Mouse (Mus musculus) MEL (cell line): ENCODE results near the gene Necab3. TPM values are rescaled to one million over a fixed set of nuclear protein-coding genes. Genes with fewer than 3 reads are reported as not detected.

Source experiments
- DNase-seq: peaks from one replicate; pipeline ENCODE4 v3.0.0; 2011; ENCODE audit warnings: low read depth, low spot score
- H3K27ac ChIP-seq: 2 replicates; pipeline ENCODE4 v1.5.1; 2012; ENCODE audit warnings: low read depth, mild to moderate bottlenecking, control low read depth, low read length, moderate library complexity; ENCODE audit not compliant: control insufficient read depth
- H3K27me3 ChIP-seq, 2 experiments: fragments of 150-350 bp in 1 of 2; sonication (generic) in 1 of 2; 2 replicates each; pipeline ENCODE4 v1.6.1; 2012; ENCODE audit warnings: low read length in 2 of 2, mild to moderate bottlenecking in 2 of 2, improper control_type of control experiment in 1 of 2, moderate library complexity in 1 of 2; ENCODE audit not compliant: insufficient read depth in 2 of 2, control insufficient read depth in 1 of 2
- H3K36me3 ChIP-seq, 2 experiments: 2 replicates each; pipeline ENCODE4 v1.6.1; 2012 to 2014; ENCODE audit warnings: low read length in 2 of 2, improper control_type of control experiment in 1 of 2, inconsistent platforms in 1 of 2, mild to moderate bottlenecking in 1 of 2; ENCODE audit not compliant: insufficient read depth in 2 of 2, control insufficient read depth in 1 of 2
- H3K4me1 ChIP-seq, 2 experiments: fragments of 150-350 bp in 1 of 2; sonication (generic) in 1 of 2; 2 replicates each; pipeline ENCODE4 v1.6.1; 2012; ENCODE audit warnings: low read length in 2 of 2, improper control_type of control experiment in 1 of 2, mild to moderate bottlenecking in 1 of 2; ENCODE audit not compliant: insufficient read depth in 2 of 2, control insufficient read depth in 1 of 2
- H3K4me3 ChIP-seq, 2 experiments: fragments of 150-350 bp in 1 of 2; sonication (generic) in 1 of 2; 2 replicates each; pipeline ENCODE4 v1.5.1; 2012; ENCODE audit warnings: low read depth in 2 of 2, low read length in 2 of 2, mild to moderate bottlenecking in 2 of 2, moderate library complexity in 2 of 2, control low read depth in 1 of 2, improper control_type of control experiment in 1 of 2; ENCODE audit not compliant: control insufficient read depth in 1 of 2, insufficient read depth in 1 of 2
- H3K79me2 ChIP-seq: 2 replicates; pipeline ENCODE4 v1.6.1; 2012; ENCODE audit warnings: mild to moderate bottlenecking, low read length, moderate library complexity; ENCODE audit not compliant: control insufficient read depth, poor library complexity, insufficient read depth
- H3K9ac ChIP-seq: 2 replicates; pipeline ENCODE4 v1.6.1; 2012; ENCODE audit warnings: low read depth, mild to moderate bottlenecking, control low read depth, low read length, moderate library complexity; ENCODE audit not compliant: control insufficient read depth, poor library complexity, severe bottlenecking
- H3K9me3 ChIP-seq: fragments of 150-350 bp; sonication (generic); replicated peaks from 2 replicates; pipeline ENCODE4 v1.6.1; 2012; ENCODE audit warnings: mild to moderate bottlenecking, low read length, improper control_type of control experiment, moderate library complexity; ENCODE audit not compliant: insufficient read depth
- BHLHE40 ChIP-seq: IDR thresholded peaks from 2 replicates; pipeline ENCODE4 v1.6.1; 2012; ENCODE audit warnings: low read depth, mild to moderate bottlenecking, inconsistent platforms, low read length, improper control_type of control experiment, borderline replicate concordance
- CHD1 ChIP-seq: IDR thresholded peaks from 2 replicates; pipeline ENCODE4 v1.6.1; 2012; ENCODE audit warnings: low read depth, mild to moderate bottlenecking, inconsistent platforms, low read length, improper control_type of control experiment
- E2F4 ChIP-seq: IDR thresholded peaks from 2 replicates; pipeline ENCODE4 v1.6.1; 2011; ENCODE audit warnings: low read depth, low read length, improper control_type of control experiment, borderline replicate concordance
- EP300 ChIP-seq, 2 experiments: IDR thresholded peaks; 2 replicates each; pipeline ENCODE4 v1.6.1; 2011; ENCODE audit warnings: improper control_type of control experiment in 2 of 2, low read length in 2 of 2, low read depth in 1 of 2, mild to moderate bottlenecking in 1 of 2
- GABPA ChIP-seq: IDR thresholded peaks from 2 replicates; pipeline ENCODE4 v1.6.1; 2012; ENCODE audit warnings: low read depth, mild to moderate bottlenecking, inconsistent platforms, low read length, improper control_type of control experiment, moderate library complexity
- GATA1 ChIP-seq: IDR thresholded peaks from 2 replicates; pipeline ENCODE4 v1.6.1; 2011; ENCODE audit warnings: low read depth, low read length, improper control_type of control experiment
- HCFC1 ChIP-seq: IDR thresholded peaks from 2 replicates; pipeline ENCODE4 v1.6.1; 2012; ENCODE audit warnings: low read depth, mild to moderate bottlenecking, inconsistent platforms, low read length, improper control_type of control experiment, moderate library complexity
- MAFK ChIP-seq: IDR thresholded peaks from 2 replicates; pipeline ENCODE4 v1.6.1; 2011; ENCODE audit warnings: low read depth, mild to moderate bottlenecking, low read length, improper control_type of control experiment, borderline replicate concordance
- MAX ChIP-seq: IDR thresholded peaks from 2 replicates; pipeline ENCODE4 v1.6.1; 2011; ENCODE audit warnings: low read length, improper control_type of control experiment
- NELFE ChIP-seq: IDR thresholded peaks from 2 replicates; pipeline ENCODE4 v1.6.1; 2011; ENCODE audit warnings: low read depth, low read length, improper control_type of control experiment
- NRF1 ChIP-seq: IDR thresholded peaks from 2 replicates; pipeline ENCODE4 v1.6.1; 2014; ENCODE audit warnings: low read depth, mild to moderate bottlenecking, inconsistent platforms, low read length, improper control_type of control experiment, moderate library complexity; ENCODE audit not compliant: poor library complexity, insufficient read depth, severe bottlenecking
- POLR2A ChIP-seq, 2 experiments: IDR thresholded peaks; 2 replicates each; pipeline ENCODE4 v1.6.1; 2011 to 2012; ENCODE audit warnings: low read length in 2 of 2, mild to moderate bottlenecking in 2 of 2, control low read depth in 1 of 2, improper control_type of control experiment in 1 of 2, low read depth in 1 of 2, moderate library complexity in 1 of 2; ENCODE audit not compliant: control insufficient read depth in 1 of 2, insufficient read depth in 1 of 2, poor library complexity in 1 of 2
- POLR2AphosphoS2 ChIP-seq: IDR thresholded peaks from 2 replicates; pipeline ENCODE4 v1.6.1; 2011; ENCODE audit warnings: low read length, improper control_type of control experiment
- RCOR1 ChIP-seq: IDR thresholded peaks from 2 replicates; pipeline ENCODE4 v1.6.1; 2012; ENCODE audit warnings: low read depth, mild to moderate bottlenecking, inconsistent platforms, low read length, improper control_type of control experiment
- SMC3 ChIP-seq: IDR thresholded peaks from 2 replicates; pipeline ENCODE4 v1.6.1; 2011; ENCODE audit warnings: low read depth, low read length, improper control_type of control experiment
- TBP ChIP-seq: IDR thresholded peaks from 2 replicates; pipeline ENCODE4 v1.8.0; 2011; ENCODE audit warnings: low read depth, low read length, improper control_type of control experiment
- UBTF ChIP-seq: IDR thresholded peaks from 2 replicates; pipeline ENCODE4 v1.6.1; 2012; ENCODE audit warnings: low read depth, mild to moderate bottlenecking, inconsistent platforms, low read length, improper control_type of control experiment, moderate library complexity, borderline replicate concordance; ENCODE audit not compliant: insufficient read depth
- USF1 ChIP-seq: IDR thresholded peaks from 2 replicates; pipeline ENCODE4 v1.6.1; 2014; ENCODE audit warnings: low read depth, mild to moderate bottlenecking, inconsistent platforms, low read length, improper control_type of control experiment, moderate library complexity
- polyA plus RNA-seq, 2 experiments: library from polyadenylated mRNA; stranded (reverse) in 1 of 2; unstranded in 1 of 2; fragments of >175 nt in 1 of 2; fragments of >200 nt in 1 of 2; gene quantifications; 2 replicates each; pipeline versions ENCODE4 v1.2.1 to v1.2.4; 2012; ENCODE audit warnings: low replicate concordance in 2 of 2, low read depth in 1 of 2; ENCODE audit not compliant: insufficient read length in 2 of 2, insufficient read depth in 1 of 2, missing spikeins in 1 of 2
- total RNA-seq: library from RNA; depleted of rRNA; stranded (reverse); fragments of 300-350 nt; gene quantifications from 2 replicates; pipeline ENCODE4 v1.2.3, GENCODE M21; 2012

Necab3 gene
- total and polyA plus RNA-seq, 3 experiments, result 4.0 to 12.1 TPM; not detected in 1

- Histone ChIP-seq H3K79me2 (no peaks in the 10 kb centered on the region), H3K4me1 (peaks cover 0 to 5% of the 10 kb centered on the region in 2 experiments; a peak in 2 of 4 replicates), H3K9me3 (no peaks in the 10 kb centered on the region), H3K27me3 (no peaks in the 10 kb centered on the region), H3K36me3 (peaks cover 0 to 3% of the 10 kb centered on the region in 2 experiments; a peak in 3 of 4 replicates), H3K27ac (no peak overlapping the region), H3K9ac (no peak overlapping the region), H3K4me3 (no peak overlapping the region)
- peak; percentile 49 for DNase-seq
- TF ChIP-seq E2F4, result no peak
- TF ChIP-seq POLR2AphosphoS2, result no peak
- TF ChIP-seq GATA1, result no peak
- TF ChIP-seq SMC3, result no peak
- no peak for TF ChIP-seq POLR2A (IDR thresholded peaks at IDR 0.05; ENCODE audit: control insufficient read depth in 1 of 2, insufficient read depth in 1 of 2, low read depth in 1 of 2, low read length in 2 of 2, poor library complexity in 1 of 2)
- TF ChIP-seq NELFE, result no peak
- TF ChIP-seq UBTF, result no peak
- TF ChIP-seq HCFC1, result no peak
- no peak for TF ChIP-seq TBP
- TF ChIP-seq MAFK, result no peak
Measured at GRCm38 (mm10) chr2:154552424-154552907, 6.2 kb downstream of the Necab3 start.

DNA sequence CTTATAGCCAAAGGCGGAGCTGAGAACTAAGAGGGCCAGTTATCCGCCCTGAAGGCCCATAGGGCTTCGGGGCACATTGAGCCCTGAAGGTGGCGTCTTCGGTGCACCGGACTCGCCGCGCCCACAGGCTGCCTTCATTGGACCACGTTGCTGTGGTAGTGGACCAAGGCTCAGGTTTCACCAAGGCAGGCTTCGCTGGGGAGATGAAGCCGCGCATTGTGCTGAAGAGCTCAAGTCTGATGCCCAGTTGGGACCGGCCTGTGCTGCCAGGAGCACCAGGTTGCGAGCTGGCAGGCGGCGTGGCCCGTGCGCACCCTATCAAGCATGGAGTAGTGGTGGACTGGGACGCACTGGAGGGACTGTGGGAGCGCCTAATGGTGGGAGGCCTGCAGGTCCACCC lies 6.8 kb downstream of the Necab3 start:
- H3K79me2 ChIP-seq, result no peaks in the 10 kb centered on the region
- no peaks in the 10 kb centered on the region; a peak in 1 of 4 replicates for H3K36me3 ChIP-seq
- H3K9ac ChIP-seq, result no peak overlapping the region
- no peaks in the 10 kb centered on the region for H3K4me1 ChIP-seq
- H3K27me3 ChIP-seq, result no peaks in the 10 kb centered on the region
- DNase-seq, result no peak
- TF ChIP-seq USF1, result no peak
- no peak for TF ChIP-seq NRF1
- no peak for TF ChIP-seq GABPA
- no peak for TF ChIP-seq BHLHE40
- no peak for TF ChIP-seq POLR2A (IDR thresholded peaks at IDR 0.05; ENCODE audit: control insufficient read depth in 1 of 2, insufficient read depth in 1 of 2, low read depth in 1 of 2, low read length in 2 of 2, poor library complexity in 1 of 2)
- no peak for TF ChIP-seq NELFE
- no peak for TF ChIP-seq MAX
- TF ChIP-seq EP300 (IDR thresholded peaks at IDR 0.05; ENCODE audit: low read depth in 1 of 2, low read length in 2 of 2), result no peak
- TF ChIP-seq GATA1, result no peak
- TF ChIP-seq CHD1, result no peak
- no peak for TF ChIP-seq RCOR1
- no peaks in the 10 kb centered on the region for H3K9me3 ChIP-seq
- no peak overlapping the region for H3K27ac ChIP-seq
- no peak overlapping the region for H3K4me3 ChIP-seq
